Mouse (Mus musculus) testis, postnatal 10 days (tissue): ENCODE data around the gene Ccdc62.

Experiments
- DNase-seq: peaks from one replicate; pipeline ENCODE4 v3.0.0; 2021; ENCODE audit warnings: low spot score

Gene Ccdc62

DNA sequence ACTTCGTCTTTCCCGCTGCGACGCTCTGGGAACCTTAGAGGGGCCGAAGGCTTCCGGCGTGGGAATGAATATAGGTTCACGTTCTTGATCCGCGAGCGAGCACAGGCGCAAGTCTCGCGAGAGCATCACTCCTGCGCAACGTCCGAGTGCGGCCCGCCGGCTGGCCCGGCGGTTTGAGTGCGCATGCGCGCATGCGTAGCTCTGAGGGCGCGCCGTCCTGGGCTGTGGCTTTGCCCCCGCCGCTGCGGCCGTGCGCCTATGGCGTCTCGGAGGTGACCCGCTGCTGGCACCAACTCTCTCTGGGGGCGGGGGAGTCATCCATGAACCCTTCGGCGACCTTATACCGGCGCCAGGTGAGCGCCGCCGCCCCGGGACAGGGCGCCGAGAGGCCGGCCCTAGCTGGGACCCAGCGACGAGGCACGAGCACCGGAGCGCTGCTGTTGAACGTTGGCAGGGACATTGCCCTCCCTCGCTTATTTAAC is at the start of gene Ccdc62:
Gene Ccdc62, plus strand, starts transcription at position 172 of the 482 bp plus-strand sequence.
- DNase-seq = peak; percentile 95

DNA sequence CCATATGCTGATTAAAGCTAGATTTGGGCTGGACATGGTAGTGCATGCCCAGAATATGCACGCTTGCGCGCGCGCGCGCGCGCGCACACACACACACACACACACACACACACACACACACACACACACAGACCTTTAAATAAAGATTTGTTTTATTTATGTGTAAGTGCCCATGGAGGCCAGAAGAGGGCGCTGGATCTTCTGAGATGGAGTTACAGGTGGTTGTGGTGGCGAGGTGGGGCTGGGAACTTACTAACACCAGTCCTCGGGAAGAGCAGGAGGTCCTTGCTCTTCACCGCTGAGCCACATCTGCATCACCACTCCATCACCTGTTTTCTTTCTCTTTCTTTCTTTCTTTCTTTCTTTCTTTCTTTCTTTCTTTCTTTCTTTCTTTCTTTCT is 49.7 kb upstream of the Ccdc62 start:
- DNase-seq = no peak

DNA sequence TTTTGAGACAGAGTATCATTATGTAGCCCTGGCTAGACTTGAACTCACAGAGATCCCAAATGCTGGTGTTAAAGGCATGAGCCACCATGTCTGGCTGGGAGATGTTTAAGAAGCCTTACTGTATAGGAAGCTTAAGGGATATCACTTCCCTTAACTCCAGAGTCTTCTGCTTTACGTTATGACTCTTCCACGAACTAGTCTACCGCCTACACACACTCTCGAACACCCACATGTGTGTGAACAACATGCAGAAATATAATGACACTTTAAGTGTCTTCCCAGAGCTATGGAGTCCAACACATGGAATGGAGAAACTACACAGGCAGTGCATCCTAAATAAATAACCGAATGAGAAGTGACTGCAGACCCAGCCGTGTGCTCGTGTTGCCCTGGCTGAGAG is 46.6 kb upstream of the Ccdc62 start:
- DNase-seq = no peak

DNA sequence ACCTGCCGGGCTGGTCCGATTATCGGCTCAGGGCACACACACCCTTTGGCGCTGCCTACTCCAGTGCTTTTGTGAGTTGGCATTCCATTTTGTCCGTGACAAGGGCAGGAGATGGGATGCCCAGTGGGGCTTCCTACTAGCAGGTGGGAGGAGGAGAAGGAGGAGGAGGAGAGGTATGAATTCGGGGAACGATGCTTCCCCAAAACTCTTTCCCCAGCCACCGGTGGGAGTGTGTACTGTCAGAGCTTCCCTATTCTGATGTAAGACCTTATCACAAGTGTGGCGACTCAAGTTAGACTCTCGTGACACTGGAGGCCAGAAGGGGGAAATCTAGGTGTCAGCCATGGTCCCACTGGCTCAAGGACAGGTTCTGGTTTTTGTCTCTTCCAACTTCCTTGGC is 46.1 kb upstream of the Ccdc62 start:
- no peak for DNase-seq

DNA sequence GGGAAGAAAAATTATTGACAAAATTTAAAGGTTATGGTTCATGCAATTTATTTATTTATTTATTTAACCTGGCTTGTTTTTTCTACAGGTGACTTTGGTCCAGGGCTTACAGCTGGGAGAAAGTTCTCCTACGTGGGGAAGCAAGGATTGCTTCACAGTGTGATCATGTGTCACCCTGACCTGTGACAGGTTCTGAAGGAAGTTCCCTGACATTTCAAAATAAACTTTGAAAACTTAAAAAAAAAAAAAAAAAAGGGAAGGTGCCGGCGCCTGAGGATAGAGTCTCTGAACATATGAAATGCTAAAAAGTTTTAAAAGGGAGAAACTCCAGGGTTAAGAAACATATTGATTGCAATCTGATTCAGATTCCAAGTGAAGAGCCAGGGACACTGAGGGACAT is 44.1 kb upstream of the Ccdc62 start:
- DNase-seq = no peak

DNA sequence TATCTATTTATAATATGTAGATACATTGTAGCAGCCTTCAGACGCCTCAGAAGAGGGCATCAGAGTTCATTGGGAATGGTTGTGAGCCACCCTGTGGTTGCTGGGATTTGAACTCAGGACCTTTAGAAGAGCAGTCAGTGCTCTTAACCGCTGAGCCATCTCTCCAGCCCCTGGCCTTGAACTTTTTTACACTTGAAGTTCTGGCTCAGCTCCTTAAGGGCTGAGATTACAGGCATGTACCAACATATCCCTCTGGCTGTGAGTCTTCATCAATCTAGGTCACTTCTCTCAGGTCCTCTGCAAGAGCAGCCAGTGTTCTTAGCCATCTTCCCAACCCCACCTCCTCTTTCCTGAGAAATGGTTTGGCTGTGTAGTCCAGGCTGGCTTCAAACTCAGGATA is 40.2 kb upstream of the Ccdc62 start:
- DNase-seq = no peak

DNA sequence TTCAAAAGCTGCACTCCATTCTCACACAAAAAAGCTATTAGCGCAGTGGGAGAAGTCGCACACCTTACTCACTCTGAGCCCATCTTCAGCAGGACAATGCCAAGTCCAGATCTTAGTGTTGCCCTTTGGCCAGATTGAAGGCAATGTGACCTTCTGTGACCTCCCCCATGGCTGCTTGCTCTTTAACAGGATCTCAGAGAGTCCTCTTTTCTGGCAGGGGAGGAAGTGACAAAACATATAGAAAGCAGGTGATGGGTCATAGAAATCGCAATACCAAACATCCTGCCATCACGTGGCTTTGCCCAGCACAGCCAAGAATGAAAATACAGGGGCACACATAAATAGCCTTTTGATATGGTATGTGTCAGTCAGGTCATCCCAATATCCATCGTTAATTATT is 39.5 kb upstream of the Ccdc62 start:
- no peak for DNase-seq

DNA sequence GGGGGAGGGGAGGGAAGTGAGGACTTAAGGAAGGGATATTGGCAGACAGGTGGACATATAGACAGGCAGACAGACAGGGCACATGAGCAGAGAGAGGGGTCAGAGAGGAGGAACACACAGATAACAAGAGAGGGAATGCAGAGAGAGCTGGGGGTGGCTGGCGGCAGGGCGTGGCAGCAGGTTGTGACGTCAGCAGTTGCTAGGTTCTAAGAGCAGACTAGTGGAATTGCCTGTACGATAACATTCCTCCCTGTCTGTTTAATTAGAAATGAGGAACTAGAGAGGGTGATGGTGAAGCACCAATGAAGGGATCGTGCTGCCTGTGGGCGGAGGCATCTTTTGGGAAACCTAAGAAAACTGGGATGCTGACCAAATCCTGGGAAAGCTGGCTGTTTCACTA is 38.8 kb upstream of the Ccdc62 start:
- peak; percentile 65 for DNase-seq

DNA sequence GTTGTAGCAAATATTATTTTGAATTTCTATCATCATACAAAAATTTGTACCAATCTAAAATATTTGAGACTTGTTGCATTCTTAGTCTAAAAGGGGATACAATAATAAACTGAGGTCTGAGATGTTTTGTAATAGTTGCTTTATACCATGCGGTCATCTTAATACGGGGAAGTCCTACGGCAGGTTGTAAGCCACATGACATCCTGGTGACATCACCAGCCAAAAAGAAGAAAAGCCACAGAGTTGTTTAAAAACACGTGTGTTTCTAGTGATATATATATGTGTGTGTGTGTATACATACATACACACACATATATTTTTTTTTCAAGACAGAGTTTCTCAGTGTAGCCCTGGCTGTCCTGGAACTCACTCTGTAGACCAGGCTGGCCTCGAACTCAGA is 37.0 kb upstream of the Ccdc62 start:
- DNase-seq = no peak

DNA sequence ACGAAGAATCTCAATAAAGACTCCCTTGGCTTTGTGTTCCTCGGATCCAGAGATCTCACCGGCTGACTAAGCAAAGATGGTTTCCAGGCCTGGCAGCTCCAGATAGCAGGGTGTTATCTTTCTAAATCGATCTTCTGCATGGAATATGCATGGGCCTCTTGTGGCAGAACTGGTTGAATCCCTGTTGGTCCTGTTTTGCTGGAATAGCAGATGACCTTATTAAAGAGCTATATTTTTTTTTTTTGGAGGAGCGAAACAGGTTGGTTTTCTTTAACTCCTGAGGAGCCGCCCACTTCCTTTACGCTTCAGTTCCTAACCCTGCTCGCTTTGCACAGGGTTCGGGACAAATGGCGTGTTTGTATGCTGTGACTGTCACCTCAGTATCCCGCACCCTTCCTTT is 34.1 kb upstream of the Ccdc62 start:
- no peak for DNase-seq

DNA sequence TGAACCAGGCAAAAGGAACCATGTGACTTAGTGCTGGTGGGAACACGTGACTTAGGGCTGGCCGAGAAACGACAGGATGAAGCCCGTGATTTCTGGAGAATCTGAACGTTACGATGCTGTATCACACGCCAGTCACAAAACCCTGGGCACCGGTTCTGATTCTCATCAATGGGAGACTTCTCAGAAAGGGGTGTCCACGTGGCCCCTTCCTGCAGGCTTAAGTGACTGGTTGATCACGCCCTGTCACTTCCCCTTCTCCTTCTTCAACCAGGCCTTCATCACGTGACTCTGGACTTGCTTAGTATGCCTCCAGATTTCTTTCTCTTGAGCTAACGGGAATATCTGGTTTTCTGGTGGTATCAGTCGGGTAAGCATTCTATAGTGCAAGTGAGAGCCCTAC is 33.1 kb upstream of the Ccdc62 start:
- DNase-seq = no peak

DNA sequence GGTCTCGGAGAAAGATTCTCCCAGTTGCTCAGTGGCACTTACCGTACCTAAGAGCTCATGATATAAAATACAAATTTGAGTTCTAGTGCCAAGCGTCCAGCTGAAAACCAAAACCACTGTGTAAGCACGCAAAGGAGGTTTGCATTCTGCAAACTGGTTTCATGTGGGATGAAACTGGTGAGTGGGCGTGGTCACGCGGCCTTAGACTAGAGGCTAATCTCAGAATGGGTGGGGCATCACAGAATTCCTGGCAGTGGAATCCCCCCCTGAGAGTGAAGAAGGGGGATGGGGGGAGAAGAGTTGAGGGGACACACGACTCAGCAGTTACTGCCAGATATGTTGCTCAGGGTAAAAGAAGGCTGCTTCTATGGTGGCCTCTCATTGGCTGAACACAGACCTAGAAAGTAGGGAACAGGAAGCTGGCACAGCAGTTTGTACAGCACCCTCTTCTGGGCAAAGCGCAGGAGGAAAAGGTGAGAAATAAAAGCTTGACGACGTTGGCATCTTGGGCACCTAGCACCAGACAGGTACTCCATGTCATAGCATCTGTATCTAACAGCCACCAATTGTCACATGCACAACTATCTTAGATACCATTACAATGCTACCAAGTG is 26.3 kb upstream of the Ccdc62 start:
- DNase-seq = peak; percentile 48

DNA sequence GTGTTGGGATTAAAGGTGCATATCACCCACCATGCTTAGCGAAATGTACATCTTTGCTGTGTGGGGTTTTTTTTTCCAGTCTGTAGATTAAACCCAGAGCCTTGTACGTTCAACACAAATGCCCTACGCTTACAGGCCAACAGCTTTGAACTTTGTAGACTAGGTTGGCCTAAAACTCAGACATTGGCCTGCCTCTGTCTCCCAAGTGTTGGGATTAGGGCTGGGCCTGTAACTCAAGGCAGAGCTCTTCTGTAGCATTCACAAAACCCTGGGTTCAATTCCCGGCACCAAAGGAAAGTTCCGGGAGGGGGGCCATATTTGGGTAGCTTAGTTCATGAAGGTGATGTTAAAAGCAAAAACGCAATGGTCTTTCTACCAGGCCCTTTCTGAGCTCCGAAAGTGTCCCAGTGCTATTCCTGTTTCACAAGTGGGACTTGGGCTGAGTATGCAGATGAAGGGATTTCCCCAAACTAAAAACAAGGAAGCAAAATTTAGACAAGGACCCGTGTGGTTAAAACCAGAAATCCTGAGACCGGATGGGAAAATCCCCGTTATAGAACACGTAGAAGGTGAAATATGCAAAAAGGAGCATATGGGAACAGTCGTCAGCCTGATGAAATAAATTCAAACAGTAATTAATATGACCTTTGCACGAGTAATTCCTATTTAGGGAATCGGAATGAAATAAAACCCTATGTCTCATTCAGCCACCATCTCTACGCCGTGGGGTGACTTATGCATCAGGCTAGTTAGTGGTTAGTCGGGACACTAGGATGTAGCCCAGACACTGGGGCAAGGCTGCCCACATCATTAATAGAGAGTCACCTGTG is 24.1 kb upstream of the Ccdc62 start:
- no peak for DNase-seq

DNA sequence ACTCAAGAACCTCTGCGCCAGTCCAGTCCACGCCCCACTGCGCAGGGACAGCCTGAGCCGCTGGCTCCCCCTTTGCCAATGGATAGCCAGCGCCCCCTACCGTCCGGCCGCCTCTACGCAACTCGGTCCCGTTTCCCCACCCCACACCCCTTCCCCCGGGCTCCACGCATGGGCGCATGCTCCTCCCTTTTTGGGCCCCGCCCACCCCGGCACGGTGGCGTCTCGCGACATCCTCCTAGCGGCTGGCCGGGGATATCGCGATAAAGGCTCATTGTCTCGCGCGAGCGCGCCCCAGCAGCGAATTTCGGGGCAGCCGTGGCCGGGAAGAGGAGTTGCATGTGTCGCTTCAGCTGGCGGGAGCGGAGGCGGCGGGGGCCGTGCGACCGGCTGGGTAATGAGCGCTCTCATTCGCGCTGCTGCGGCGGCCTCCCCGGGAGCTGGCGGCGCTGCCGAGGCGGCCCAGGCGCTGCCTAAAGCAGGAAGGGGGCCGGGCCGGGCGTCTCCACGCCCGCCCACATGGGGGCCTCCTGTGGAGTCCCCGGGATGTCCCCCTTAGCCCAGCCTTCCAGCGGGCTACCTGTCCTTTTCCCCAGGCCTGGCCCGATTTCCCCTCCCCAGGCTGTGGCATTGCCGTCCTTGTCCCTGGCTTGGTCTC is 23.4 kb upstream of the Ccdc62 start, which contains the start of gene Denr:
Gene Denr, plus strand, starts transcription at position 200 of the 655 bp plus-strand sequence.
- DNase-seq = peak; percentile 100

DNA sequence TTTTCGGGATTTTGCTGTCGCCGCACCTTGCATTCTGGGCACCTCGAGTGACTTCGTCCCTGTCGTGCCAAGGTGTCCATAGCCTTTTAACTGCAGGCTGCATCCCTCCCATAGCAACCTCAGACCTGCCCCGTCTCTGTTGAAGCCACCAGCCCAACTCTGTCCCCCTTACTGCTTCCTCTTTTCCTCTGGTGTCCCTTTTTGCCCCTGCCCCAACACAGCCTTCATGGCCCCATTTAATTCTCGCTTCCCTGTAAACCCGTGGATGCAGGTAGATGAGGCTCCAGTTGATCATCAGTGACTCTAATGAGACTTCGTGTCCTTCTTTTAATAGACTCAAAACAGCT is 22.9 kb upstream of the Ccdc62 start:
- no peak for DNase-seq

DNA sequence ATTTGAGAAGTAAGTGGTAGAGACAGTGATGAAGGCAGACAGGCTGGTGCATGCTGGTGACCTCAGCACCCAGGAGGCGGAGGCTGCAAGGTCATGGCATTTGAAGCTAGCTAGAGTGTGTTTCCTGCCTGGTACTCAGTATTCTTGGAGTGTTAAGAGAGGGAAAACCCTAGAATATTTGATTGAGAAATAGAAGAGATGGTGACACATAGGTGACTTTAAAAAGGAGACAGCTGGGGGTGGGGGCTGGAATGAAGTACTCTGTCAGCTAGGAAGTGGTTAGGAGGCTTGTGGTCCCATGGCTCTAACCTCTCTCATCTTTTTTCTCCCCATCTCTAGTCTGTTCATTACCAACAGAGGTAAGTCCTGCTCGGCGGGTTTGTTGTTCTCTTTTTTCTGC is 15.6 kb upstream of the Ccdc62 start:
- no peak for DNase-seq

DNA sequence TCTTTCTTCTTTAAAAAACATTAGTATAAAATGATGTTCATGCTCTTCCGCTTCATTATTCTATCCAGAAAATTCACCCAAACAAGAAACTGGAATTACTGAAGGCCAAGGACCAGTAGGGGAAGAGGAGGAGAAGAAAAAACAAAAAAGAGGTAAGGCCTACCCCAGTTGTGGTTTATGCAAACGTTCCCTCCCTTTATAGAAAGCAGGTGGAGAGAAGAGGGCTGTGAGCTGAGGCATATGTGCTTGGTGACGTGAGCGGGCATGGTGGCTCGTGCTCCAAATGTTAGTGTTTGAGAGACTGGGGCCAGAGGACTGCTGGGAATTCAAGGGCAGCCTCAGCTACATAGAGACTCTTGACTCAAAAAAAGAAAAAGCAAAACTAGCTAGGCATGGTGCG is 8.4 kb upstream of the Ccdc62 start:
- DNase-seq = no peak

DNA sequence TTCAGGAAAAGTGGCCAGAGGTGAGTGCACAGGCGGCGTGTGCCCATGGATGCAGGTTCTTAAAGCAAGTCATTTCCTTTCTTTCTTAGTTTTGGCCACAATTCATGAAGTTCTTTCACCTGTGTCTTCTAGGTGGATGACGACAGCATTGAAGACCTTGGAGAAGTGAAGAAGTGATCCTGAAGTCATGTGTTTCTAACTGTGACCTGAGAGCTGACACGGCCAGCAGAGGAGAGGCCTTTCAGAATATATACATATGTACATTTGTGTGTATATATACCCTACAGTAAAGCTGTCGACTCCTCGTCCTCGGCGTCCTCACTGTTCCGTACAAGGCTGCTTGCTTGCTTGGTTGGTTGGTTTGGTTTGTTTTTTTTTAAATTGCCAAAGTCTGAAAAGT is 3.4 kb upstream of the Ccdc62 start, which contains the start of gene Gm43518:
Gene Gm43518, plus strand, starts transcription at position 301 of the 400 bp plus-strand sequence.
- DNase-seq = no peak

DNA sequence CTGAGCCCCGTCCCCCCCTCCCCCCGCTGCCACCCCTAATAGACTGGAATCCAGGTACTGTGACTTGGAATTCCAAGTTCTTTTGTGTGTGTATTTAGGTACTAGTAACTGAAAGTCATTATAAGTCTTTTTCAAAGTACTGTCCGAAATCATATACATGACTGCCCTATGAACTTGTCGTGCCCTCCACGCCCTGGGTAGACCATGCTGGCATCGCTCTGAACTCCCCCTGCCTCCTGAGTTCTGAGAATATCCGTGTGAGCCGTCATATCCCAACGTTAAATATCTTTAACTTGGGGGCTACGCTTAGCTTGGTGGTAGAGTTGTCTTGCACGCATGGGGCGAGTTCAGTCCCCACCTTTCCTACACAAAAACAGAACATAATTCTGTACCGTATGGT is 652 bp downstream of the Ccdc62 start:
- no peak for DNase-seq

DNA sequence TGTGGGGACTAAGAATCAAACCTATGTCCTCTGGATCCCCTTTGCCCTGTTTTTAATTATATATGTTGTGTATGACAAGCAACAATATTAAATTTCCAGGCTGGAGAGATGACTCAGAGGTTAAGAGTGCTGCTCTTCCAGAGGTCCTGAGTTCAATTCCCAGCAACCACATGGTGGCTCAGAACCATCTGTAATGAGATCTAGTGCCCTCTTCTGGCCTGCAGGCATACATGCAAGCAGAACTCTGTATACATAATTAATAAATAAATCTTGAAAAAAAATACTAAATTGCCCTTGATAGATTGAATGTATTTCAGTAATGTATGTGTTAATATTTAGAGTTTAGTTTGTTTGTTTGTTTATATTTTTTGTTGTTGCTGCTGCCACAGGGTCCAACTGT is 2.4 kb downstream of the Ccdc62 start:
- DNase-seq = no peak

DNA sequence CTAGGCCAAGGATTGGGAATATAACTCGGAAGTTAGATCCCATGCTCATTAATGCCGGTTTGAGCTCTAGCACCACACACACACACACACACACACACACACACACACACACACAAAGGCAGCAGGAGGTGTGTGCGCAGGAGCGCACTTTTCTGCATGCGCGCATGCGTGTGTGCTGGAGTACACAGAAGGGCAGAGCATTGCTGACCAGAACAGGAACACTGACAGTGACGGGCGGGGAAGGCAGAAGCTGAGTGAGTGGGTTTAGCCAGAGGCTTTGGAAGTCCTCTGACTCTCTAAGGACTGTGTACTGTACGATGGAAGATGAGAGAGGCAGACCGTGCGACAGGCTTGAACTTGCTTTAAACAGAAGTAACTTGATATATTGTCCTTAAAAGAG is 3.1 kb downstream of the Ccdc62 start:
- DNase-seq = no peak

DNA sequence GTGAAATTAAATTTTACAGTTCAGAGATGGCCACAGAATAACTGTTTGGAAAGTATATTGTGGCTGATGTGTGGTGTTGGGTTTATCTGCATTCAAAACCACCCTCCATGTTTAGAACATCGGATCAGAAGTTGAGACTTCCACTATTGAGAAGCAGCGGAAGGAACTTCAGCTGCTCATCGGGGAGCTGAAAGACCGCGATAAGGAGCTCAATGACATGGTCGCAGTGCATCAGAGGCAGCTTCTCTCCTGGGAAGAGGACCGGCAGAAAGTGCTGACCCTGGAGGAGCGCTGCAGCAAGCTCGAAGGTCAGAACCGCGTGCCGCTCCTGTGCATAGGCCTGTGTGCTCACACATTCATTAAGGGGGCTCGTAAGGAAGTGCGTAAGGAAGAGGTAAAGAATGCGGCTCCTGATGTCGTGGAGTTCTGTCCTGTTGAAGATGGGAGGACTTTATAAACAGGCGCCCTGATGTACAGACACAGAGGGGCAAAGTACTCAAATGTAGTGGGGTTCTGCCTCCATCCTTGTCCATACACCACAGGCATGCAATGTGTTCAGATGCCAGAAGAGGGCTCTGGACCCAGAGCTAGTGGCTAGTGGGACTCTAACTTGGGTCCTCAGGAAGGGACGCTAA is 3.6 kb downstream of the Ccdc62 start:
- no peak for DNase-seq

DNA sequence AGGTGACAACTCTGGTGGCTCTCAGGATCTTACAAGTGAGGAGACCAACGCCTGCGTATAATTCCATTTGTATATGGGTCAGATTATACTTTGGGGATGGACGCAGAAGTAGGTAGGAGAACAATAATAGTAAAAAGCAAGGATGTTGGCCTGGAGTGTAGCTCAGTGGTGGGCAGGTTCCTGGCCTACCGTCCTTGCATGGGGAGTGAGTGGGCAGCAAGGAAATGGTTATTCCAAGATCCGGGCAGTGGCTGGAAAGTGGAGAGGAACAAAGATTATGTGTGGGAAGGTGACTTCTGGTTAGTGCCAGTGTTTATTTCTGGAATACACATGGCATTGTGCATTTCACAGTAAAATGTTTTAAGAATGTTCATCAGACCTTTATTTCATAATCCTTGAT is 5.5 kb downstream of the Ccdc62 start:
- DNase-seq = no peak
